Mouse (Mus musculus) hindbrain, embryonic 12.5 days (tissue): ENCODE data around the gene Brpf1. TPM values are rescaled to one million over a fixed set of nuclear protein-coding genes. Genes with fewer than 3 reads are reported as not detected.

Experiments
- ATAC-seq: fragments of 200-750 bp; cut with Nextera tagmentation; 2 replicates; pipeline ENCODE4 v1.8.0; 2017; ENCODE audit warnings: moderate TSS enrichment; ENCODE audit not compliant: low FRiP score
- H3K27ac ChIP-seq: fragments of 300-500 bp; sonication (generic); 2 replicates; pipeline ENCODE4 v1.5.1; 2016; ENCODE audit warnings: mild to moderate bottlenecking
- H3K27me3 ChIP-seq: fragments of 300-500 bp; sonication (generic); 2 replicates; pipeline ENCODE4 v1.6.1; 2016; ENCODE audit warnings: mild to moderate bottlenecking
- H3K36me3 ChIP-seq: fragments of 300-500 bp; sonication (generic); 2 replicates; pipeline ENCODE4 v1.6.1; 2016; ENCODE audit warnings: mild to moderate bottlenecking
- H3K4me1 ChIP-seq: fragments of 300-500 bp; sonication (generic); 2 replicates; pipeline ENCODE4 v1.6.1; 2016
- H3K4me2 ChIP-seq: fragments of 300-500 bp; sonication (generic); replicated peaks from 2 replicates; pipeline ENCODE4 v1.6.1; 2016; ENCODE audit warnings: mild to moderate bottlenecking
- H3K4me3 ChIP-seq: fragments of 300-500 bp; sonication (generic); 2 replicates; pipeline ENCODE4 v1.5.1; 2016; ENCODE audit warnings: mild to moderate bottlenecking
- H3K9ac ChIP-seq: fragments of 300-500 bp; sonication (generic); 2 replicates; pipeline ENCODE4 v1.6.1; 2016; ENCODE audit warnings: mild to moderate bottlenecking, moderate library complexity
- H3K9me3 ChIP-seq: fragments of 300-500 bp; sonication (generic); replicated peaks from 2 replicates; pipeline ENCODE4 v1.6.1; 2016; ENCODE audit warnings: mild to moderate bottlenecking
- WGBS: fragments of 180-500 bp; shearing (Covaris S2); methylation state at CpG from one replicate; pipeline ENCODE4 v1.1.7; 2016; 5-methylcytosine and 5-hydroxymethylcytosine counted together
- polyA plus RNA-seq: library from polyadenylated mRNA; unstranded; fragments of >200 nt; fragmentation: Nextera tagmentation; extraction: Ambion mirVana; gene quantifications from 2 replicates; pipeline ENCODE4 v1.2.1, GENCODE M21; 2016

Gene Brpf1
- polyA plus RNA-seq, result 28.2 and 28.4 TPM in 2 replicates

- Histone ChIP-seq H3K27me3 (no peaks in the 10 kb centered on the region), H3K4me2 (peak within 1 kb of the TSS; percentile 100), H3K4me1 (peaks cover 21% of the 10 kb centered on the region), H3K9me3 (no peaks in the 10 kb centered on the region), H3K27ac (peak within 1 kb of the TSS; percentile 98), H3K36me3 (peaks cover 15% of the 10 kb centered on the region), H3K9ac (peak within 1 kb of the TSS; percentile 96), H3K4me3 (peak within 1 kb of the TSS; percentile 84)
- peak; percentile 54 for ATAC-seq
- WGBS, result under 1% methylated on average over 32 of the region's 32 CpGs
Measured at GRCm38 (mm10) chr6:113306986-113307349, at the start of gene Brpf1. TSS of gene Brpf1 (plus strand) at chr6:113307137.

GRCm38 (mm10) chr6:113261174-113261858, 45.6 kb upstream of the Brpf1 start:
- Histone ChIP-seq H3K4me2 (no peak overlapping the region), H3K27ac (no peak overlapping the region), H3K27me3 (no peaks in the 10 kb centered on the region), H3K9ac (no peak overlapping the region), H3K9me3 (no peaks in the 10 kb centered on the region), H3K36me3 (peaks cover 89% of the 10 kb centered on the region), H3K4me1 (no peaks in the 10 kb centered on the region), H3K4me3 (no peak overlapping the region)
- ATAC-seq, result no peak
- 84% methylated on average over 8 of the region's 8 CpGs for WGBS

GRCm38 (mm10) chr6:113263531-113263930, 43.4 kb upstream of the Brpf1 start:
- Histone ChIP-seq H3K36me3 (peaks cover 92% of the 10 kb centered on the region), H3K27me3 (no peaks in the 10 kb centered on the region), H3K9me3 (no peaks in the 10 kb centered on the region), H3K27ac (no peak overlapping the region), H3K9ac (no peak overlapping the region), H3K4me3 (no peak overlapping the region), H3K4me1 (no peaks in the 10 kb centered on the region), H3K4me2 (no peak overlapping the region)
- no peak for ATAC-seq
- 90% methylated on average over 6 of the region's 6 CpGs for WGBS

GRCm38 (mm10) chr6:113264429-113264828, 42.5 kb upstream of the Brpf1 start:
- H3K4me1 ChIP-seq, result no peaks in the 10 kb centered on the region
- WGBS, result 97% methylated on average over 8 of the region's 8 CpGs
- H3K36me3 ChIP-seq, result peaks cover 92% of the 10 kb centered on the region
- no peak overlapping the region for H3K4me2 ChIP-seq
- no peak overlapping the region for H3K4me3 ChIP-seq
- H3K9ac ChIP-seq, result no peak overlapping the region
- no peak for ATAC-seq
- no peaks in the 10 kb centered on the region for H3K9me3 ChIP-seq
- no peaks in the 10 kb centered on the region for H3K27me3 ChIP-seq
- no peak overlapping the region for H3K27ac ChIP-seq

- Histone ChIP-seq H3K4me2 (no peak overlapping the region), H3K4me3 (no peak overlapping the region), H3K36me3 (peaks cover 93% of the 10 kb centered on the region), H3K9ac (no peak overlapping the region), H3K27me3 (no peaks in the 10 kb centered on the region), H3K4me1 (no peaks in the 10 kb centered on the region), H3K9me3 (no peaks in the 10 kb centered on the region), H3K27ac (no peak overlapping the region)
- 93% methylated on average over 7 of the region's 7 CpGs for whole genome bisulfite sequencing
- ATAC-seq, result no peak
Measured at GRCm38 (mm10) chr6:113266996-113267655, 39.8 kb upstream of the Brpf1 start.

DNA sequence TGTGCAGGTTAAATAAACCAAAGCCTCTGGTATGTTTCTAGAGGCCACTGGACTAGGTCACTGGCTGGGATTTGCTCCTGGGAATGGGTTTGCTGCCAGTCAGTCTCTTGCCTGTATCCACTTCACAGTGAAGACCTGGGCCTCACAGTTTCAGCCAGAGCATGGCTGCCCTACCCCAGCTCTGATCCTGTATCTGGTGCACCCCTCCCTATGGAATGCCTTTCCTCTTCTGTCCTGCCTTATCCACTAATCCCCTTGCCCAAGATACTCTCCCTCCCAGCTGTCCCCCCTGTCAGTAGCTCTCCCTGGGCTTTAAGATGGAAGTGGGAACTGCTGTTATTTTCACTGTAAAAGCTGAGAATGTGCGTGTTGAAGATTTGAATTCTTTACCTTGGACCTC, 38.9 kb upstream of the Brpf1 start:
- Histone ChIP-seq H3K4me1 (no peaks in the 10 kb centered on the region), H3K36me3 (peaks cover 90% of the 10 kb centered on the region), H3K9me3 (no peaks in the 10 kb centered on the region), H3K4me2 (no peak overlapping the region), H3K9ac (no peak overlapping the region), H3K27ac (no peak overlapping the region), H3K4me3 (no peak overlapping the region), H3K27me3 (no peaks in the 10 kb centered on the region)
- 96% methylated on average over 1 of the region's 1 CpGs for WGBS
- ATAC-seq, result no peak

DNA sequence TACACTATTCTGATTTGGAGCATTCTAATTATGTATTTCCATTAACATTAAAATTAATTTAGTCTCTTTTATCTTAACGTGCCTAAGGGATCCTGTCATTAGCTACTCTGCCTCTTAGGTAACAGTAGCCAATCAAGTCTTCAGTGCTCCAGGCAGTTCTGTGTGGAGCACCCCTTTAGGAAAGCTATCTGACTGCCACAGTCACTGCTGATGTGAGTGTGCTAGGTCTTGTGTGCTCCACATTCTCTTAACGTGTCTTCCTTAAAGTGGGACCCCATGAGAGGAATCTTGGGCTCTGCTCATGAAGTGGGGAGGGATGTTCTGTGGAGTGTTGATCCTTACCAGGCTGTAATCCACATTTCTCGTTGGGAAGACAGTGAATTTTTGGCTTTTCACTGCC, 34.6 kb upstream of the Brpf1 start:
- no peaks in the 10 kb centered on the region for H3K4me1 ChIP-seq
- no peaks in the 10 kb centered on the region for H3K27me3 ChIP-seq
- WGBS, result 88% methylated on average over 3 of the region's 3 CpGs
- no peak overlapping the region for H3K4me3 ChIP-seq
- H3K36me3 ChIP-seq, result peaks cover 77% of the 10 kb centered on the region
- no peak overlapping the region for H3K27ac ChIP-seq
- no peak overlapping the region for H3K4me2 ChIP-seq
- H3K9me3 ChIP-seq, result no peaks in the 10 kb centered on the region
- H3K9ac ChIP-seq, result no peak overlapping the region
- no peak for ATAC-seq

- Histone ChIP-seq H3K4me1 (peaks cover 2% of the 10 kb centered on the region), H3K27me3 (peaks cover 14% of the 10 kb centered on the region), H3K4me2 (no peak overlapping the region), H3K9ac (no peak overlapping the region), H3K9me3 (no peaks in the 10 kb centered on the region), H3K27ac (no peak overlapping the region), H3K4me3 (no peak overlapping the region), H3K36me3 (peaks cover 43% of the 10 kb centered on the region)
- no peak for ATAC-seq
- 70% methylated on average over 4 of the region's 4 CpGs for WGBS
Measured at GRCm38 (mm10) chr6:113276846-113277245, 30.1 kb upstream of the Brpf1 start.

DNA sequence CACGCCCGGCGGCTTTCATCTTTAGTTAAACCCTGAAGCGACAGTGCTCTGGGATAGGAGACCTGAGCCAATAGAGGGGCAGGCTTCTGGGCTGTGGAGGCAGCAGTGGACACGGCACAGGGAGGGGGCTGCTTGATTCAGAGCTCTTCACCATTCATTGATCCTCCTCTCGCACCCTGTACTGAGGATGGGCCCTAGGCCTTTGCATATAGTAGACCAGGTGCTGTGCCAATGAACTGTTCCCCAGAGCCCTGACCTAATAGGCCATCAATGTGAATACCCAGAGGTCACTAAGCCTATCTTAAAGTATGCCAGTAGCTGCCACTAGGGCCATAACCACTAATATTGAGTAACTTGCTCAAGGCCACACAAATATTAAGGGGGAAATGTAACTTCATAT, 25.3 kb upstream of the Brpf1 start:
- H3K9ac ChIP-seq, result no peak overlapping the region
- ATAC-seq, result peak; percentile 43; the same call in 1 of the 2 replicates
- 0 out of 2 replicates have a peak overlapping the region, but pooled peaks have one; percentile 31 for H3K4me3 ChIP-seq
- no peak overlapping the region for H3K27ac ChIP-seq
- H3K4me1 ChIP-seq, result peaks cover 16% of the 10 kb centered on the region
- H3K36me3 ChIP-seq, result peaks cover 11% of the 10 kb centered on the region; the same call in 1 of the 2 replicates
- H3K4me2 ChIP-seq, result peak overlapping the region; percentile 61
- H3K9me3 ChIP-seq, result no peaks in the 10 kb centered on the region
- WGBS, result 62% methylated on average over 6 of the region's 6 CpGs
- H3K27me3 ChIP-seq, result peaks cover 51% of the 10 kb centered on the region

DNA sequence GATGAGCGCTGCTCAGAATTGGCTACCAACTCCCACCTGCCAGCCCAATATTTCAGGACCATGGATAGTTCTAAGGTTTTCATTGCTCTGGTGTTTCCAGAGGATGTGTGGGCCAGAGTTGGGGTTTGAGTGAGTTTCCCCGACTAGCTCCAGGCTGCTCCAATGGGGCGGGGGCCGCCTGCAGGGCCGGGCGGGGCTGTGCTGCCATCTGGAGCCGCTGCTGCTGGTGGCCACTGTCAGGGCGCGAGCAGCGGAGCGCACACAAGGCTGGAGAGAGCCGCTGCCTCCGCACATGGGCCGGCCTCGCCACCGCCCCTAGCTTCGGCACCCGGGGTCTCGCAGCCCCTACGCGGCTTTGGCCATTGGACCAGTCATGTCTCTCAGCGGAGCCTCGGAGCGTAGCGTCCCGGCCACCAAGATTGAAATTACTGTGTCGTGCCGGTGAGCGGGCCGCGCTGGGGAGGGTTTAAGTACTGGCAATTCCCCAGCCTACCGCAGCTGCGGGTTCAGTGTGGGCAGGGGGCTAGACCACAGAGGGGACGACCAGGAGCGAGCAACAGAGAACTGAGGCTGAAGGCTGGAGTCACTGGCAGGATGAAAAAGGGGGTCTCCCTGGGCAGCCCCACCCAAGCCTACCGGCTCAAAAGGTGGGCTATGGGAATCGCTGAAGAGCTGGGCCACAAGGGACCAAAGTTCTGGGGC, 24.7 kb upstream of the Brpf1 start, which contains the start of gene Cpne9:
Gene Cpne9, plus strand, starts transcription at position 207 of the 702 bp plus-strand sequence.
- Histone ChIP-seq H3K9me3 (no peaks in the 10 kb centered on the region), H3K4me1 (peaks cover 16% of the 10 kb centered on the region), H3K4me3 (peak within 1 kb of the TSS; percentile 31), H3K4me2 (peak within 1 kb of the TSS; percentile 61), H3K27ac (no peak within 1 kb of the TSS), H3K27me3 (peaks cover 51% of the 10 kb centered on the region), H3K9ac (peak within 1 kb of the TSS; percentile 42; the same call in 1 of the 2 replicates), H3K36me3 (peaks cover 11% of the 10 kb centered on the region; the same call in 1 of the 2 replicates)
- WGBS, result 1% methylated on average over 37 of the region's 37 CpGs
- peak; percentile 51; the same call in 1 of the 2 replicates for ATAC-seq

DNA sequence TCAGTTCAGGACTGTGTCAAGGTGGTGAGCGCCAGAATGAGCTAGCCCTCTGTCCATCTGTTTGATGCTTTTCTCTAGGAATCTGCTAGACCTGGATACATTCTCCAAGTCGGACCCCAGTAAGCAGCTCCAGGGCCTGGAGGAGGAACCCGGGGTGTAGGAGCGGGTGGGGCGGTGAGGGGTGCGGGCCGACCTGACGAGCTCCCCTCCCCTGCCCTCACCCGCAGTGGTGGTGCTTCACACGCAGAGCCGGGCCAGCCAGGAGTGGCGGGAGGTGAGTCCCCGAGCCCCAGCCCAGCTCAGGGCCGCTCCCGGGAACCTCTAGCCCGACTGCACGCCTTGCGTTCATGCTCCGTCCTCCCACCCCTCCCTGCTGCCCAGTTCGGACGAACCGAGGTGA, 24.0 kb upstream of the Brpf1 start:
- H3K4me2 ChIP-seq, result peak overlapping the region; percentile 61
- 0% methylated on average over 22 of the region's 22 CpGs for WGBS
- no peaks in the 10 kb centered on the region for H3K9me3 ChIP-seq
- no peak overlapping the region for H3K27ac ChIP-seq
- peaks cover 16% of the 10 kb centered on the region for H3K4me1 ChIP-seq
- ATAC-seq, result peak; percentile 29; the same call in 1 of the 2 replicates
- H3K9ac ChIP-seq, result no peak overlapping the region
- H3K4me3 ChIP-seq, result peak overlapping the region; percentile 31
- peaks cover 51% of the 10 kb centered on the region for H3K27me3 ChIP-seq
- peaks cover 7% of the 10 kb centered on the region; the same call in 1 of the 2 replicates for H3K36me3 ChIP-seq

- H3K27ac ChIP-seq, result no peak overlapping the region
- no peaks in the 10 kb centered on the region for H3K9me3 ChIP-seq
- H3K4me3 ChIP-seq, result no peak overlapping the region
- peaks cover 51% of the 10 kb centered on the region for H3K27me3 ChIP-seq
- 5% methylated on average over 6 of the region's 6 CpGs for WGBS
- no peak for ATAC-seq
- H3K36me3 ChIP-seq, result 0 out of 2 replicates have a peak, but pooled peaks cover 5% of the 10 kb centered on the region
- H3K9ac ChIP-seq, result no peak overlapping the region
- H3K4me2 ChIP-seq, result peak overlapping the region; percentile 61
- H3K4me1 ChIP-seq, result peaks cover 16% of the 10 kb centered on the region
Measured at GRCm38 (mm10) chr6:113283500-113283899, 23.4 kb upstream of the Brpf1 start.
